Mouse (Mus musculus) hindbrain, embryonic 16.5 days (tissue): ENCODE measurements around the gene Gm49661. TPM values are rescaled to one million over a fixed set of nuclear protein-coding genes. Genes with fewer than 3 reads are reported as not detected.

ENCODE experiments used
- ATAC-seq: fragments of 200-750 bp; cut with Nextera tagmentation; 2 replicates; pipeline ENCODE4 v1.8.0; 2017; ENCODE audit warnings: moderate TSS enrichment, moderate library complexity
- H3K27ac ChIP-seq: fragments of 300-500 bp; sonication (generic); 2 replicates; pipeline ENCODE4 v1.5.1; 2014; ENCODE audit warnings: low read depth, mild to moderate bottlenecking, control low read depth, low read length, moderate library complexity
- H3K27me3 ChIP-seq: fragments of 300-500 bp; sonication (generic); replicated peaks from 2 replicates; pipeline ENCODE4 v1.6.1; 2014; ENCODE audit warnings: low read length; ENCODE audit not compliant: control insufficient read depth, insufficient read depth
- H3K36me3 ChIP-seq: fragments of 300-500 bp; sonication (generic); 2 replicates; pipeline ENCODE4 v1.6.1; 2014; ENCODE audit warnings: mild to moderate bottlenecking, low read length, moderate library complexity, mixed read lengths; ENCODE audit not compliant: control insufficient read depth, insufficient read depth
- H3K4me1 ChIP-seq: fragments of 300-500 bp; sonication (generic); 2 replicates; pipeline ENCODE4 v1.6.1; 2014; ENCODE audit warnings: low read depth, low read length; ENCODE audit not compliant: control insufficient read depth, insufficient read depth
- H3K4me2 ChIP-seq: fragments of 300-500 bp; sonication (generic); 2 replicates; pipeline ENCODE4 v1.6.1; 2014; ENCODE audit warnings: mild to moderate bottlenecking, low read length, control low read depth, moderate library complexity
- H3K4me3 ChIP-seq: fragments of 300-500 bp; sonication (generic); 2 replicates; pipeline ENCODE4 v1.5.1; 2014; ENCODE audit warnings: mild to moderate bottlenecking, low read length, control low read depth, moderate library complexity
- H3K9ac ChIP-seq: fragments of 300-500 bp; sonication (generic); 2 replicates; pipeline ENCODE4 v1.6.1; 2014; ENCODE audit warnings: low read depth, mild to moderate bottlenecking, control low read depth, low read length, moderate library complexity
- H3K9me3 ChIP-seq: fragments of 300-500 bp; sonication (generic); 2 replicates; pipeline ENCODE4 v1.6.1; 2014; ENCODE audit warnings: mild to moderate bottlenecking, low read length, moderate library complexity; ENCODE audit not compliant: control insufficient read depth
- WGBS: fragments of 180-500 bp; shearing (Covaris S2); extraction: QIAGEN DNeasy Blood & Tissue Kit; methylation state at CpG from one replicate; pipeline ENCODE4 v1.1.7; 2014; 5-methylcytosine and 5-hydroxymethylcytosine counted together
- polyA plus RNA-seq: library from polyadenylated mRNA; unstranded; fragments of >200 nt; fragmentation: Nextera tagmentation; extraction: Ambion mirVana; gene quantifications from 2 replicates; pipeline ENCODE4 v1.2.1, GENCODE M21; 2015

The Gm49661 gene
- polyA plus RNA-seq, 1 experiment from 2014 or later: not detected

- no peaks in the 10 kb centered on the region for H3K36me3 ChIP-seq
- H3K4me3 ChIP-seq: no peak overlapping the region
- no peaks in the 10 kb centered on the region for H3K27me3 ChIP-seq
- no peak for ATAC-seq
- no peaks in the 10 kb centered on the region for H3K9me3 ChIP-seq
- peaks cover 22% of the 10 kb centered on the region for H3K4me1 ChIP-seq
- H3K4me2 ChIP-seq: no peak overlapping the region
- H3K27ac ChIP-seq: no peak overlapping the region
- no peak overlapping the region for H3K9ac ChIP-seq
- 86% methylated on average over 4 of the region's 4 CpGs for WGBS
Observed at GRCm38 (mm10) chr8:84963952-84964351, 5.3 kb downstream of the Gm49661 start.

GRCm38 (mm10) chr8:84959811-84960210 lies 9.4 kb downstream of the Gm49661 start:
- 91% methylated on average over 7 of the region's 7 CpGs for WGBS
- Histone ChIP-seq H3K27me3 (no peaks in the 10 kb centered on the region), H3K4me3 (no peak overlapping the region), H3K9me3 (no peaks in the 10 kb centered on the region), H3K27ac (no peak overlapping the region), H3K4me2 (no peak overlapping the region), H3K4me1 (peaks cover under 1% of the 10 kb centered on the region), H3K36me3 (peaks cover 2% of the 10 kb centered on the region; the same call in 1 of the 2 replicates), H3K9ac (no peak overlapping the region)
- no peak for ATAC-seq

DNA sequence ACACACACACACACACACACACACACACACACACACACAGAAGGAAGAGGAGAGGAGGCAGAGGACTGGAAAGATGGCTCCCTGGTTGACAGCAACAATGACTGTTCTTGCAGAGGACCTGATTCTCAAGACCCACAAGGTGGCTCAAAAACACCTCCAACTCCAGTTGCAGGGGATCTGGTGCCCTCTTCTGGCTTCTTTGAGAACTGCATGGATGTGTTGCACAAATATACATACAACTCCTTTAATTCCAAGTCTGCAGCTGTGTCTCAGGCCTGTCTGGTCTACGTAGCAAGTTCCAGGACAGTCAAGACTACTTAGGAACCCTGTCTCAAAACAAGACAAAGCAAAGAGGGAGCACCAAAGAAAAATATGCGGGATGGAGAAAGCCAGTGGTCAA lies 12.5 kb downstream of the Gm49661 start:
- H3K4me1 ChIP-seq: no peaks in the 10 kb centered on the region
- 49% methylated on average over 2 of the region's 2 CpGs for WGBS

DNA sequence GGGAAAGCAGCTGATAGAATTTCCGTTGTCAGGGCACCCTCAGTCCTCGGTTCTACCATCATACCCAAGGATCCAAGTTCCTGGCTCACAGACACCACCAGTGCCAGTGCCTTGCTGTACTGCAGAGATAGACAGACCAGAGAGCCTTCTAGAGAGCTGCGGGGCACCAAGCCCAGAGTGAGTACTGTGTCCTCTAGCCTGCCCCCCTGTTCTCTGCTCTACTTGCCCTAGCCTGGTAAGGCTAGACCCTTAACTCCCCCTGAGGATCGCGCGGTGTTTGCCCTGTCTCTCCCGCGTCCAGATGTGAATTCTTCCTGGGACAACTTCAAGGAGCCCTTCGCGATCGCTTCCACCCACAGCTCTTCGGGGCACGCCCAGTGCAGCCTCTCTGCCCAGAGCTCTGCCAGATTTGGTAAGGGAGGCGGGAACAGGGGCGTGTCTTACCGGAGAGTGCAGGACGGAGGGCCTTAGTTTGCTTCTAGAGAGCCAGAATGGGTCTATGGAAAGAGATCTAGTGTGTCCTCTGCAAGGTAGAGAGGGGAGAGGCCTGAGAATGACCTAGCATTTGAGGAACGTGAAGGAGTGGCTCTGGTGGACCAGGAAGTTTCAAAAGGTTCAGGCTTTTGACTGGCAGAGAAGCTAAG lies 16.5 kb downstream of the Gm49661 start:
- WGBS: 7% methylated on average over 18 of the region's 18 CpGs
- no peak overlapping the region for H3K4me2 ChIP-seq
- no peak overlapping the region for H3K9ac ChIP-seq
- H3K4me1 ChIP-seq: no peaks in the 10 kb centered on the region
- no peak overlapping the region for H3K4me3 ChIP-seq
- H3K9me3 ChIP-seq: no peaks in the 10 kb centered on the region; the same call in 1 of the 2 replicates
- peaks cover 19% of the 10 kb centered on the region for H3K27me3 ChIP-seq
- H3K27ac ChIP-seq: no peak overlapping the region
- no peak for ATAC-seq
- peaks cover 2% of the 10 kb centered on the region; the same call in 1 of the 2 replicates for H3K36me3 ChIP-seq

More for the DNA sequence above, 12.5 kb downstream of the Gm49661 start:
- H3K27me3 ChIP-seq: peaks cover 5% of the 10 kb centered on the region; the same call in 1 of the 2 replicates
- no peaks in the 10 kb centered on the region; the same call in 1 of the 2 replicates for H3K9me3 ChIP-seq
- no peak overlapping the region for H3K4me3 ChIP-seq
- H3K4me2 ChIP-seq: no peak overlapping the region
- H3K9ac ChIP-seq: no peak overlapping the region
- no peak for ATAC-seq
- peaks cover 2% of the 10 kb centered on the region; the same call in 1 of the 2 replicates for H3K36me3 ChIP-seq
- no peak overlapping the region for H3K27ac ChIP-seq

GRCm38 (mm10) chr8:84949753-84950152 lies 19.5 kb downstream of the Gm49661 start:
- peaks cover 19% of the 10 kb centered on the region for H3K27me3 ChIP-seq
- no peak for ATAC-seq
- no peaks in the 10 kb centered on the region; the same call in 1 of the 2 replicates for H3K9me3 ChIP-seq
- no peak overlapping the region for H3K4me2 ChIP-seq
- no peak overlapping the region for H3K9ac ChIP-seq
- H3K4me1 ChIP-seq: peaks cover 8% of the 10 kb centered on the region
- no peak overlapping the region for H3K4me3 ChIP-seq
- no peak overlapping the region for H3K27ac ChIP-seq
- no peaks in the 10 kb centered on the region for H3K36me3 ChIP-seq
- 20% methylated on average over 12 of the region's 12 CpGs for WGBS

GRCm38 (mm10) chr8:84947241-84947545 lies 22.0 kb downstream of the Gm49661 start:
- Histone ChIP-seq H3K4me3 (no peak overlapping the region; the same call in 1 of the 2 replicates), H3K4me1 (peaks cover 17% of the 10 kb centered on the region), H3K27ac (no peak overlapping the region), H3K4me2 (peak overlapping the region; percentile 84), H3K9ac (no peak overlapping the region), H3K27me3 (peaks cover 16% of the 10 kb centered on the region), H3K9me3 (no peaks in the 10 kb centered on the region), H3K36me3 (no peaks in the 10 kb centered on the region)
- WGBS: 15% methylated on average over 9 of the region's 9 CpGs
- ATAC-seq: no peak

DNA sequence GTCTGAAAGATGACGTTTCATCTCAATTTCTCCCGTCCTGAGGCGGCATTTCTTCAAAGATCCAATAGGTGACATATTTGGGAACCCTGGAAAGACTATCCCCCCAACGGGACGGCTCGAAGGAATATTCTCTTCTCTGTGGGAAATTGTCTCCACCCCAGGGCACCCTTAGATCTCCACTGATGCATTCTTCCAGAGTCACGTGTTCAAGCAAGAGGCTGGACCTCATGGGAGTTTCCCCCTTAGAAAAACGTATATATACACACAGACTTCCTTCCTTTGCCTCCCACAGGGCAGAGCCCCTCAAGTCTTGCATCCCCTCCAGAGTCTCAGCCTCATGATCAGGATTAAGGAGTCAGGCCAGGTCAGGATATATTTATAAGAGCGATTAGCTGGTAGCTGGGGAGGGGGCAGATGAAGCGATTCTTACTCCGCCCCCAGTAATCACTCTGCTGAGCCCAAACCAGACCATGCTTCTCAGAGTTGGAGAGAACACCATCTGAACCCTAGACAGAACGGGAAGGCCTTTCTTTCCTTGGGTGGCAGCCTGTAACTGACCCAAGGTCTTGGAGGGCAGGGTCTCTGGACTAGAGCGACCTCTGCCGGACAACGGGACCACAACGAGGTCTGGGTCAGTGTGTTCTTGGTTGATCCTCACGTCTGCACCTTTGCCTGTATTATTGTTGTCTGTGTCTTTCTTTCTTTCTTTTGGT lies 22.5 kb downstream of the Gm49661 start, which contains the start of gene Rtbdn:
Rtbdn (plus strand) TSS at position 464 of the 713 bp plus-strand sequence.
- peak within 1 kb of the TSS; percentile 77 for H3K4me3 ChIP-seq
- H3K27ac ChIP-seq: peak within 1 kb of the TSS; percentile 89
- WGBS: 6% methylated on average over 17 of the region's 17 CpGs
- no peaks in the 10 kb centered on the region for H3K36me3 ChIP-seq
- peaks cover 17% of the 10 kb centered on the region for H3K4me1 ChIP-seq
- H3K9ac ChIP-seq: peak within 1 kb of the TSS; percentile 88
- peak within 1 kb of the TSS; percentile 84 for H3K4me2 ChIP-seq
- ATAC-seq: peak; percentile 25
- peaks cover 14% of the 10 kb centered on the region for H3K27me3 ChIP-seq
- H3K9me3 ChIP-seq: no peaks in the 10 kb centered on the region

GRCm38 (mm10) chr8:84945633-84946527 lies 23.4 kb downstream of the Gm49661 start:
- peak; percentile 62 for ATAC-seq
- H3K36me3 ChIP-seq: no peaks in the 10 kb centered on the region
- whole genome bisulfite sequencing: 0% methylated on average over 30 of the region's 67 CpGs
- peaks cover 17% of the 10 kb centered on the region for H3K4me1 ChIP-seq
- H3K4me2 ChIP-seq: peak overlapping the region; percentile 84
- peak overlapping the region; percentile 77 for H3K4me3 ChIP-seq
- peak overlapping the region; percentile 88 for H3K9ac ChIP-seq
- no peaks in the 10 kb centered on the region for H3K9me3 ChIP-seq
- peak overlapping the region; percentile 89 for H3K27ac ChIP-seq
- H3K27me3 ChIP-seq: peaks cover 14% of the 10 kb centered on the region
